Mouse (Mus musculus) heart, adult 11 months (tissue): ENCODE data around the gene Isyna1.

Experiments
- DNase-seq: peaks from one replicate; pipeline ENCODE4 v3.0.0; 2022

The Isyna1 gene

DNA sequence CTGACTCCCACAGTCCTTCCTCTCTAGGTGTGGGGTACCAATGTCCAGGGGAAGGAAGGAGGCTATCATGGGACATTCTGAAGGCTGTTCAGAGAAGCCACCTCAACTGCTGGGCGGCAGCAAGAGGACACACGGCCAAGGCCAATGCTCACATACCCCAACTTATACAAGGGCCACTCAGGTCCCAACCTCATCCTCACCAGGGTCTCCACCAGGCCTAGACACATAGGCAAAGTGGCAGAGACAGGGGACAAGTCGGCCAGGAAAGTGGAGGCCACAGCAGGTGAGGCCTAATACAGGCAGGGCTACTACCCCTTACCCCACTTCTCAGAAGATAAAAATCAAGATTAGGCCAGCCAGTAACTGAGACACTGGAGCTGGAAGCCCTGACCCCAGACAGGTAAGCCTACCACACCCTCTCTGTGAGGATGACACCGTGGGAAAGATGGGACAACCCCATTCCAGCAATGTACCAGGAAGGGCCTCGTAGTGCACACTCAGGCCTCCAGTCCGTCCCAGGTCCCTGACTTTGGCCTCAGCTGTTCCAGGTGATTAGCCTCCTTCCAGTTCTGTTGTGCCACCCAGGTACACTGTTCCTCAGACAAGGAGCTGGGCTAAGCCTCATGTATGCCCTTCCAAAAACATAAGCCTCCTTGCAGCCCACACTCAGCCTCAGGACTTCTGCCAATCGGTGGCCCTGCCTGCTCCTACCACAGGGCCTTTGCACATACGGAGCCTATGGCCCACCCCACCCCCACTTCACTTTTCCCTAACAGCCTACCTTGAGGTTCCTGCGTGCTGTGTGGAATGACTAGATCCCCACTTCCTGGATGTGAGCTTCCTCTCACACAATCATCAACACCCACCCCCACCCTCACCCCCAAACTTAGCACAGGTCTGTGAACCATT is 12.0 kb downstream of the Isyna1 start:
- DNase-seq = peak; percentile 94

DNA sequence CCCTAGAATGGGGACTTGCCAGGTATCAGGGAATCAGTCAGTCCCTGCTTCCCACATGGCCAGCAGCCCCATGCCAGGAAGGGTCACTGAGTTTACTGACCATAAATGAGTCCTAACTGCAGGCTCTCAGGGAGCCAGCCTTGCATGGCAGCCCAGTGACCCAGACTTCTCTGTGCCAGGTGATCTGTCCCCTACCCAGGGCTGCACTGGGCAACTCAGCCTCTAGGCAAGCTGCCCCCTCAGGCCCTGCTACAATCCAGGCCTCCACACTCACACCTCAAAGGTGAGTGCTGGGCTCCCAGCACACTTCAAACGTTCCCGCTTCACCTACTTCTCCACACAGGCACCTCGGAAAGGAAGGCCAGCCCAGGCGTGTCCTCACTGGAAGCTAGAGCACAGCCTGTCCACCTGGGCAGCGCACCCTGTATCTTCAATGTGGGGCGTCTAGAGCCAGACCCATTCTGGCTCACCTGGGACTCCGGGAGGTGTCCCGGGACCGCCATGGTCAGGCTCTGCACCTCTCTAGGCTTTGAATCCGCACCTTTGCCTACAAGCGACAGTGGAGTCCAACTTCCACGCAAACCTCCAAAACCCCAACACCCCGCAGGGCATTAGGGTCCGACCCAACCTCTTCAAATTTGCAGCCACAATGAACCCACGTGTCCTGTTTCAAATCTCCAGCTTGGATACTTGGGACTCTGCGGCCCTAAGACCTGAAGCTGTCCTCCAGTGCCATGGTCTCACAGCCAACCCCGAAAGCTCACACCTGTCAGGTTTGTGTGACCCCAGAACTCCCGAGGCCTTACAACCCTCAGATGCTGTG is 12.8 kb downstream of the Isyna1 start:
- peak; percentile 96 for DNase-seq

DNA sequence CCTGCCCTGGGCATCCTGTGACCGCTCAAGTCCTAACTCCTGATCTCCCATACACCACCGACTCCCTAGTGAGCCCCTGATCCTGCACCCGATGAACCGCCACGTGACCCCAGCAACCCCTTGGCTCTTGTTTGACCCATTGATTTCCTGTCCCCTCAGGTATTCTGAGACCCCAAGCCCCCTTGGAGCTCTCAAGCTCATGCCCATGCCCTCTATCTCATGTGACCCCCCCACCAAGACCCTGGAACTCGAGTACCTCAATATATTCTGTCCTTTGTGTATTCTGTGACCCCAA is 13.4 kb downstream of the Isyna1 start:
- DNase-seq = no peak

DNA sequence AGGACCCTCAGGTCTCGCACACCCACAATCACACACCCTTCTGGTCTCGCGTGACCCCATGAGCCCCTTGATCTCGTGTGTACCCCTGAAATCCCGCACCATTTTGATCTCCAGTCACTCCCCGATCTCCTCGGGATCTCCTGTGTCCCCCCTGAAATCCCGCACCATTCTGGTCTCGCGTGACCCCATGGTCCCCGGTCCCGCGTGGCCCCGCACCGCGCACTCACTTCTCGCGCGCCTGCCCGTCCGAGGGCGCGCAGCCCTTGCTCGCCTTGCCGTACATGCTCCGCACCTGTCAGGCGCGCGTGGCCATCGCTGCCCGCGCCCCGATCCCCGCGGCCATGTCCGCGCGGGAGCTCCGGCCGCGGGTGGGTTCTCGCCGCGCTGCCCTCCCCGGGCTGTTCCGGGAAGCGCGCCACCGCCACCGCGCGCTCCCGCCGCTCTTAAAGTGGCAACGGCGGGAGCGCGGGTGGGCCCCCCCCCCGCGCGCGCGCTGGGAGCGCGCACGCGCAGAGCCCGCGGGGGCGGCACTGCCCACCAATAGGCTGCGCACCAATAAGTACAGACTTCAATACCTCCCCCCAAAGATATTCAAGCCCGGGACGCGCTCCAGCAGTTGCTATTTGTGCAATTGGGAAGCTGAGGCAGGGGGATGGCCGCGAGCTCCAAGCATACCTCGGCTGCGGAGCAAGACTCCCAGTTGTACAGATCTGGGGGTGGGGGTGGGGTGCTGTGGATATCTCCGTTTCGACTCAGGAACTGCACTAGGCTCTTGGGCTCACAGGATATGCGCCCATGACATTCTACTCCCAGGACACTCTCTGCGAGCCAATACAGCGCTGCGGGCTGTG is 13.9 kb downstream of the Isyna1 start:
- DNase-seq = peak; percentile 99

DNA sequence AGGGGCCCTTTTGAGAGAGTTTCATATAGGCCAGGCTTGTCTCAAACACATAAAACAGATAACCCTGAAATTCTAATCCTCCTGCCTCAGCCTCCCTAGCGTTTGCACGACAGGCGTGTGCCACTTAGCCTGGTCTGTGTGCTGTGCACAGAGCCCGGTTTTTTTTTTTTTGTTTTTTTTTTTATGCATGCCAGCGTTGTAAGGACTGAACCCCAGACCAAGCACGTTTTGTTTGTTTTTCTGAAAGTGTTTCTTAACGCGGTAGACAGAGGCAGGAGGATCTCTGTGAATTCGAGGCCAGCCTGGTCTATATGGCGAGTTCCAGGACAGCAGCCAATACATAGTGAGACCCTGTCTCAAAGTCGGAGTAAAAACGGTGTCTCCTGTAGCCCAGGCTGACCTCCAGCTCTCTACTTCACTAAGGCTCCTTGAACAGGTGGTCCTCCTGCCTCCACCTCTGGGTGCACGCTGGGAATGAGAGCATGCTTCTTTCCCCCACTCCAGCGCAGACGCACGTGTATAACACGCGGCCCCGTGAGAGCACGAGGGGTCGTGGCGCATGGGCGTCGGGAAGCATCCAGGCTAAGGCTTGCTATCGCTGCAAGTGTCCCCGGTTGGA is 14.7 kb downstream of the Isyna1 start, which contains the start of gene Ssbp4:
Ssbp4 (minus strand) TSS at position 124 of the 619 bp plus-strand sequence.
- no peak for DNase-seq

DNA sequence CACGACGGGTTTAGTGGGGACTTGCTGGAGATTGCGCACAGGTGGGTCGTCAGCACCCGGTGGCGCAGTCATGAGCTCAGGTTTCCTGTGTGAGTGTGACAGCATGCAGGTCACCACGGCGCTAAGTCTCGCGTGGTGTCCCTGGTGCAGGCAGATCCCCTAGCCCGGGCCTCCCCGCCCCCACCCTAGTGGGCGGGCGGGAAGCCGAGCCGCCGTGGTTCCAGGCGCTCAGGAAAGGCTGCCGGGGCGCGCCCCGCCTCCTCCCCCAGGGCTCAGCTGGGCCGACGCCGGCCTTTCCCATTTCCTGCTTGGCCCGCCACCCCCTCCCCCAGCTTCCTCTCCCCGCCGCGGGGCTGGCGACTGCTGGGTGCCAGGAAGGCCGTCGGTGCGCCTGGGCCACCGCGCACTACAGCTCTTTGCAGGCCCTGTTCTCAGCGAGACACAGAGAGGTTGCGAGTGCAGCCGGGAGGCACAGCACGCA is 15.2 kb downstream of the Isyna1 start:
- DNase-seq = peak; percentile 100

DNA sequence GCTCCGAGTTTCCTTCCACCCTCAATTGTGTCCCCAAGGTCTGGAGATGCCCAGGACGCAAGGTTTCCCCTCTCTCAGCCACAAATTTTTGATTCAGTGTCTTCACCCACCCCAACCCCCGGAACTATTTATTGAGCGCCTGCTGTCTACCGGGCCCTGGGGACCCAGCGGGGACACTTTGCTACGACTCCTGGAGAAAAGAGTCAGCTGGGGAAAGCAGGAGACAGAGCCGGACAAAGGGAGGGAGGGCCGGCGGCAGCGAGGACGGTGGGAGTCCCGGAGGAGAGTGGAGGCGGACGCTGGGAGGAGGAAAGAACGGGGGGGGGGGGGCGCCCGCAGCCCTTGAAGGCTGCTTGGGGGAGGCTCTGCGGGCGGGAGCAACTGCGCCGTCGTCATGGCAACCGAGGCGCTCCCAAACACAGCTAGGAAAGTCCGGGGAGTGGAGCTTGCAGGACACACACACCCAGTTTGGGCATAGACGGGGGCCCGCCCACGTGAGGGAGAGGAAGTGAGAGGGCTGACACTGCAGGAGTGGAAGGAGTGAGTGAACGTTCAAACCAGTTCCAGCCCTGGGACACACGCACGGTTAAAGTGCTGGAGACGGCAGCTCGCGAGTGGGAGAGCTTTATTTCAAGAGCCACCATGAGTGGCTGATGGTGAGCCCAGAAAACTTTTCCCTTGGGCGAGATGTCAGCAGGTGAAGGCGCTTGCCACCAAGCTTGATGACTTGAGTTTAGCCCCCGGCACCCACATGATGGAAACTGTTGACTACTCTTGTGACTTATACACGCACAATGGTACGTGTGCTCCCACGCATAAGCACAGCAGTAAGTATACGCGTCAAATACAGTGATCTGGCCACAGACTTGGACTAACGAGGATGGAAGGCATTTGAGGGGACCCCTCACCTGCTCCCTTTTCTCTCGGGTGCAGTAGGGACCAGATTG is 15.9 kb downstream of the Isyna1 start:
- peak; percentile 100 for DNase-seq

DNA sequence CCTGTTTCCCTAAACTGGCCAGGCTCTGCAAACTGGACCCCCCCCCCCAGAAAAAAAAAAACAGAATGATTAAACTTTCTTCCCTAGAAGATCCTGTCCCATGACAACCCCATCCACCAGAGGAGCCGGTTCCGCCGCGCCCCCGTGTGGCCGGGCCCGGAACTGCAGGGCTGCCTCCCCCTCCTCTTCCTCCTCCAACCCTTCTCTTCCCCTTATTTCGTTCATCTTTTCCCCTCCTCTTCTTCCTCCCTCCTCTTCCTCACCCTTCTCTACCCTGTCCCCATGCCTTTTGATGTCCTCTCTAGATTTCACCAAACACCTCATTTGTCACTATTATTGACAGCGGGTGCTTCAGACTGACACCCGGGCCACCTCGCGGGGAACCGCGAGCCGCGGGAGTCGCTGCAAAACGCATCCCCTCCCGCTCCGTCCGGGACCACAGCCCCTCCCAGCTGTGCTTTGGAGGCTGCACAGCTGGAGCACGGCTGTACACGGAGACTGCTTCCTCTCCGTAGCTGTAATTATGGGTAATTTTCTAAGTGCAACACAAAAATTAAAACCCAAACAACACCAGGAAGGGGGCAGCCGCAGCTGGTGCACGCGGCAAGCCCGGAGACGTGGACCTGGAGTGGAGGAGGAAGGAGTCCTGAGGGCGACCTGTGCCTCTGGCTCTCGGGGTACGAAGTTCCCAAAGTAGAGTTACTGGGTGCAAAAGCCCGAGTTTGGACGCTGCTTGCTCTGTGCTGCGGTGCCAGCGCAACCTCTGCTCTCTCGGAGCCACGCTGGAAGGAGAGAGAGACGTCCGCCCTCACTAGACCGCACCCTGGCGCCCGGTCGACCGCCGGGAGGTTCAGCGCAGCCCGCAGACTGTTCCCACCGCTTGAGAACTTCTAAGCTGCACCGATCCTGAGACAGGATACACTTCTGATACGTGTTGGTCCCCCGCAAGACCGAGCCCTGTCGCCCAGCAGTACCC is 16.9 kb downstream of the Isyna1 start:
- peak; percentile 99 for DNase-seq

DNA sequence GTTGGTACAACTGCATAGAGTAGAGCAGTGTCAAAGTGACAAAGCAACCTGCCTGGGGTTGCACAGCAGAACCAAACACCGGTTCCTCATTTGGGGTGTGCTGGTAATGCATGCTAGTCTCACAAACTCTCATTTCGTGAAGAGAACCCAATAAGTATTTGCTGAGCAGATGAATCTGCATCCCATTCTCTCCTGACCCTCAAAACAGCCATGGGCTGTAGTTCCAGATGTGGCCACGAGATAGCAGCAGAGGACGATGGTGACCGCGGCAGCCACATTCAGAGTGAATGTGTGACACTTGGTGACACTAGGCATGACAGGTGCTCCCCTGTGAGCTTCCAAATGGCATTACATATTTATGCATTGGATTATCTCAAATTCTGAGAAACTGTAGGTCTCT is 17.7 kb downstream of the Isyna1 start:
- DNase-seq = peak; percentile 99

DNA sequence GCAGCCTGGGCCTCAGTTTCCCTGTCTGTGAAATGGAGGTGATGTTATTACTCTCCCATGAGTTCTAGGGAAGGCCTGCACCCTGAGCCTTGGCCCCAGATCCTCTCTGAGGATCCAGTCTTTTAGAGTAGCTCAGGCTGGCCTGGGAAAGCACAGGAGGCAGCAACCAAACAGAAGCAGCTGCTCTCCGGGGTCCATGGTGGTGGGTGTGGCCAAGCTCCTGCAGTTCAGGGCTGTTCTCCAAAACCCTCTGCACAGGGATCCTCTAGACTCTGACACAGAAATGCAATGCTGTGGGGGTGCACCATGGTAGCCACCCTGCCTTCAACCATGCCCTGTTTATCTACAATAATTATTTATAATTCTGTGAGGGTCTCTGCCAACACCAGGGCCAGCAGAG is 19.6 kb downstream of the Isyna1 start:
- peak; percentile 92 for DNase-seq

DNA sequence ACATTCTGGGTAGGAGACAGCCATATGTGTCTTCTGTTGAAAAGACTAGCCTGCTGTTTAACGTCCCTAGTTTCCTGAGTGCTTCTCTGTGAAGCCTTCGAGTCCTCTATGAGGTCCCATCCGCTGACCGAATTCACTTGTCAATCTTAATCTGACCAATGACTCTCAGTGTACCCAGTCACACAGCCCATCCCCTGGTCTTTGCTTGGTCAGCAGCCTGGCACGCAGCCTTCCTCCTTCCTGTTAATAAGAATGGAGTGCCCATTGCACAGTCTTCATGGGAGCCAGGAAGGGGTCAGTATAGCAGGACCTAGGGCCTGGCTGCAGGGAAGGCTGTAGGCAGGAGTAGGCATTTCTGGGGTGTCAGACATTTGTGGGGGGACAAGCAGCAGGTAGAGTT is 20.3 kb downstream of the Isyna1 start:
- DNase-seq = peak; percentile 97

DNA sequence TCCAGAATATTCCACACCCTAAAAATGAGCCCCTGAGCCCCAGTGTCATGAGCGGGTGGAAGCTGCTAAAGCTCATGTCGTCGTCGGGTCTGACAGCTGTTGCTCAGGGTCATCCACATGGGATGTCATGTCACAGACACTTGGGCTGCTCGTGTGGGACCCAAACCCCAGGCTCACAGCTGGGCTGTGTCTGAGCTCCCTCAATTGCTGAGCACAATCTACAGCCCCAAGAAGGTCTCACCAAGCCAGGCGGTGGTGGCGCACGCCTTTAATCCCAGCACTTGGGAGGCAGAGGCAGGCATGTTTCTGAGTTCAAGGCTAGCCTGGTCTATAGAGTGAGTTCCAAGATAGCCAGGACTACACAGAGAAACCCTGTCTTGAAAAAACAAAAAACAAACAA is 21.1 kb downstream of the Isyna1 start:
- peak; percentile 91 for DNase-seq

DNA sequence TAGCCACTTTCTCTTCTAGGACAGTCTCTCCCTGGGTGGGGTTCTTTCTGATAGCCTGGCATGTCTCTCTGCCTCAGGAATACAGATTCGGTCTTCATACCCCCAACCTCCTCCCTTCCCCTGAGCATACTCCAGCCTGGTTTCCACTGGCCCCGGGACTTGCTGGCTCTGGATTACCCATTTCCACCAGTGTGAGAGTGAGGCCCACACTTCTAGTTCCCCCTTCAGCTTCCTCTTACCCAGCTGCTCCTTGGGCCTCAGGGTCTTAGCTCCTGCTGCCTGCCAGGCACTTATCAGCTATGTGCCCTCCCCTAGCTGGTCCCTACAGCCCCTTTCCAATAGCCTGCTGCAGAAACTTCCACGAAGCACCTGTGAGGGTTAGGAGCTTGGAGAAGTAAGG is 21.7 kb downstream of the Isyna1 start, which contains the start of gene Lrrc25:
Lrrc25 (plus strand) TSS at position 262 of the 400 bp plus-strand sequence.
- peak; percentile 97 for DNase-seq

DNA sequence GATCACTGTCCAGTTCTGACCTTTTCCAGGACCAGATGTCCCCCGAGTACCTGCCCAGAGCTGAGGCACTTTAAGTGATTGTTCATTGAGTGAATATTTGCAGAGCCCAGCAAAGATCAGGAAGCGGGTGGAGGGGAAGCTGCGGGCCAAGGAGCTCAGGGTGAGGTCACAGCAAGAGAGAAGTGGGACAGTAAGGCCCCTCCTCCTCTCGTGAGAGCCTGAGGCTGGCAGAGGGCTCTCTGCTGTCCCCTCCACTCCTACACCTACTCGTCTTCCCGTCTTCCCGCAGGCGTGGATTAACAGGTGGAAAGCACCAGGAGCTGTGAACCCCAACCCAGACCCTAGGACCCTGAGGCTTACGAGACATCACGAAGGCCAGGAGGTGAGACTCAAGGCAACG is 22.5 kb downstream of the Isyna1 start:
- peak; percentile 97 for DNase-seq

DNA sequence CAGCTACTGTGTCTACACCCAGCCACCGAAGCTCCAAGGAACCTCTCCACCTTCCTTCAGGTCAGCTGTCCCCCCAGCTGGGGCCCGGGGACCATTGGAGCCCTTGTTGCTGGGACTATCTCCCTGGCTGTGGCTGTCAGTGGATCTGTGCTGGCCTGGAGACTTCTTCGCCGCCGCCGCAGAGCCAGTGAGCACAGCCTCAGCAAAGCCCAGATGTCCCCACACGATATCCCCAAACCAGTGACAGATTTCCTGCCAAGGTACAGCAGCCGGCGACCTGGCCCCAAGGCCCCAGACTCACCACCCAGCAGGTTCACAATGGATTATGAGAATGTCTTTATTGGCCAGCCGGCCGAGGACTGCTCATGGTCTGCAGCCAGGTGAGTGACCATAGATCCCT is 23.8 kb downstream of the Isyna1 start:
- DNase-seq = no peak

DNA sequence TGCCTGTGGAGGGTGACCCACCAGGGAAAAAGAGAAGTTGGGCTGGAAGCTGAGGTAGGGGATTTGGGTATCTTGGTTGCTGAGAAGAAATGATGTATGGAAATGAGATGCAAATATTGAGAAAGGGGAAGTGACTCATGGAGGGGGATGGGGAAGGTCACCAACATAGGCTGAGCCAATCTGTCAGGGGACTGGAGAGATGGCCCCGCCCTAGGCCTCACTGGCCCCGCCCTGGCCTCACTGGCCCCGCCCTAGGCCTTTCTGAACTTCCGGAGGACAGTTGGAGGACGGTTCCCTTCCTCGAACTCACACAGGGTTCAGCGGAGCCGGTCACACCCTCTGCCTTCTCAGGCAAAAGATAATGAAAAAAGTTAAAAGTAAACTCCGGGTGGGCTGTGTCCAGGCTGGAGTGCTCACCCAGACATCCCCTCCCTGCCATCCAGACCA is 24.7 kb downstream of the Isyna1 start:
- peak; percentile 98 for DNase-seq

DNA sequence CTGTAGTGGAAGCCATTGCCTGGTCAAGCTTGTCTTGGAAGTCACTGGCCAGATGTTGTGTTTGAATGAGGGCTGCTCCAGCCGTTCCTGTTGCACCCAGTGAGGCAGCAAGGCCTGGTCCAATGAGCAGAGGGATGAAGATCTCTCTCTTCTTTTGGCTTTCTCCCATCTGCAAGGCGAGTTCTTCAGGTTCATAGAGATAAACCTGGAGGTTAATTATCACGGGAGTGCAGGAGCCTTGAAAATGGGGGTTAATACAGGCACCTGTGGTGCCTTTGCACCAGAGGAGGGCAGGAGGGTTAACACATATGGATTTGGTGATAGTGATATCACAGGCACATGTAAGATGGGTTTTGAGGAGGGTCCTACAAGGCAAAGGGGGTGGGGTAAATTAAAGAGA is 28.0 kb downstream of the Isyna1 start:
- DNase-seq = no peak

DNA sequence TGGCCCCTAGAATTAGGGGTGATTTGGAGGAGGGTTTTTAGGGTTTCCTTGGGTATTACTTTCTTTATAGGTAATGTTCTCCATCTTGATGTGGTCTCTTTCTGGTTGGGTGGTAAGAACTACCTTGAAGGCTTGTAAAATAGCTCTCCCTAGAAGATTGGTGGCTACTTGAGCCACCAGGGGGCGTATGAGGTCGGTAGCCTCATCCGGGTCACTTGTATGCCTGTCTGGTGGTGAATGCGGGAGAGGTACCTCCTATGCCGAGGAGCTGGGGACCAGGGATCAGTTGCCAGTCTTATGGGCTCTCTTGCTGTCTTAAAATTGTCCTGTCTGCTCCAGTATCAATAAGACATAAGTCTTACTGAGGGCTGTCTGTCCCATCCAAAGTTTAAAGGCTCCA is 30.9 kb downstream of the Isyna1 start:
- no peak for DNase-seq

DNA sequence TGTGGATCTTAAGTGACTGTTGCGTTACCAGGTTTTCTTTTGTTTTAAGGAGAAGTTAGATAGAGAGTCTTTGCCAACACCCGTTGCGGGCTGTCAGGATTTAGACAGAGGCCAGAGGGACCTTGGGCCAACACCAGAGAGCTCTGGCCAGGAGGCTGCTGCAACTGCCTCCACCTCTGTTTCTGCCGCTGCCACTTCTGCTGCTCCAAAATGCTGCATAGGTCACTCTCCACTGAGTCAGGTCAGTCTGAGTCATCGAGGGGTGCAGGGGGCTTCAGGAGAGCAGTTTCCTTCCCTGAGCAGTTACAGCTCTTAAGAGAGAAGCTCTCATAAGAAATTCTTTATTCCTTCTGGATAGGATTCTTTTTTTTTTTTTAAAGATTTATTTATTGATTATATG is 32.9 kb downstream of the Isyna1 start:
- DNase-seq = no peak

DNA sequence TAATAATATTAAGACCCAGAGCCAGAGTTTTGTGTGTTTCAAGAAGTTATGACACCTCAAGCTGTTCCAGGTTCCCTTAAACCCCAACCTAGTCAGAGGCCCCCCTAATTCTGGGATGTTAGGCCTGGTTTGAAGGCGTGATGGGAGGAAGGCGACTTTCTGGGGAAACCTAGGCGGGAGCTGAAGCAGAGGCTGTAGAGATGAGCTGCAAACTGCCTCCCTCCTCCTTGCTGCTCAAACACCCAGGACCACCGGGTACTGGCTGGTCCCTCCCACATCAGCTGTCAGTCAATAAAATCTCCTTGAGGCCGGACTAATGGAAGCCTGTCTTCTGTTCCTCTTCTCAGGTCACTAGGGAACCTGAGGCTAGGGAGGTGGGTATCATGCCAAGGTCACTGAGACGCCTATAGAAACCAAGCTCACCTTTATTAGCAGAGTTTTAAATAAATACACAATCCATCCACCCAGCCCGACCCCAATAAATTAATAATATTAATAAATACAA is 34.9 kb downstream of the Isyna1 start:
- DNase-seq = peak; percentile 92
